Mouse (Mus musculus) adrenal gland, adult 18-20 months (tissue): ENCODE results near the gene Mtx3. TPM values are rescaled to one million over a fixed set of nuclear protein-coding genes. Genes with fewer than 3 reads are reported as not detected.
A peak's percentile ranks its signal among the peaks of the same experiment; 100 is the strongest.
"Not testable (repeated sequence)": the region's sequence is repeated elsewhere in the genome, so short reads cannot be mapped to it uniquely, and the experiment has no call there.

Experiments
- DNase-seq, 2 experiments: peaks; one replicate each; pipeline ENCODE4 v3.0.0; 2021 to 2022; ENCODE audit warnings: low spot score in 2 of 2
- long read RNA-seq, 2 experiments: library from polyadenylated mRNA; stranded (forward); transcript quantifications; one replicate each; pipeline ENCODE4 v2.0.0; 2021
- total RNA-seq, 2 experiments: library from RNA; stranded (reverse); gene quantifications; 1 replicate in 1 of 2; 2 replicates in 1 of 2; pipeline ENCODE4 v1.2.3; 2021

Mtx3 gene
- total RNA-seq, result 10 to 100 TPM; 18.1 to 24.1 TPM
- long read RNA-seq, experiment 1, partial matches to known transcripts, result 0 of 2 reads
- long read RNA-seq, experiment 1, other reads (novel, unspliced or antisense), result 2 of 2 reads
- long read RNA-seq, experiment 2, partial matches to known transcripts, result 0 of 1 reads
- long read RNA-seq, experiment 2, other reads (novel, unspliced or antisense), result 1 of 1 reads

GRCm38 (mm10) chr13:92844586-92845221 is at the start of gene Mtx3:
TSS of gene Mtx3 (plus strand) at chr13:92844760.
- DNase-seq, result peak; percentile 83 to 85

- no peak for DNase-seq
Observed at GRCm38 (mm10) chr13:92798830-92799229, 45.7 kb upstream of the Mtx3 start.

- no peak for DNase-seq
Observed at GRCm38 (mm10) chr13:92799306-92799925, 45.1 kb upstream of the Mtx3 start.

- no peak for DNase-seq
Observed at GRCm38 (mm10) chr13:92806785-92807184, 37.8 kb upstream of the Mtx3 start.

DNA sequence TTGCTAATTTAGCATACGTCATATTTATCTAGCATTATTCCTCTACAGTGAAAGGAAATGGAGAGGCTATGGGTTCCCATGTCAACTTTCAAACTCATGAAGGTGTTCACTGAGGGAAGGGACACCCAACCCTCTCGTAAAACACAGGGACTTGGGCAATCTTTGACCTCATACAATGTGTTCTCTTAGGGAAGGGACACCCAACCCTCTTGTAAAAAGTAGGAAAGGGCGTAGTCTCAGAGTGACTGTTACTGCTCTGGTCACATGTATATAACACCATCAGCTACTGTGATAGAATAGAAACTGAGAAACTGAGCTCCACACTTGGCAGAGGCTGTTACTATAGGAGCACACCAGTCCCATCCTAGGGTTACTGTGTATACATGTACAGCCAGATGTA is 36.7 kb upstream of the Mtx3 start:
- DNase-seq, result no peak

- not testable (repeated sequence) for DNase-seq
Observed at GRCm38 (mm10) chr13:92810592-92810991, 34.0 kb upstream of the Mtx3 start.

GRCm38 (mm10) chr13:92816329-92816728 is 28.2 kb upstream of the Mtx3 start:
- no peak for DNase-seq

DNA sequence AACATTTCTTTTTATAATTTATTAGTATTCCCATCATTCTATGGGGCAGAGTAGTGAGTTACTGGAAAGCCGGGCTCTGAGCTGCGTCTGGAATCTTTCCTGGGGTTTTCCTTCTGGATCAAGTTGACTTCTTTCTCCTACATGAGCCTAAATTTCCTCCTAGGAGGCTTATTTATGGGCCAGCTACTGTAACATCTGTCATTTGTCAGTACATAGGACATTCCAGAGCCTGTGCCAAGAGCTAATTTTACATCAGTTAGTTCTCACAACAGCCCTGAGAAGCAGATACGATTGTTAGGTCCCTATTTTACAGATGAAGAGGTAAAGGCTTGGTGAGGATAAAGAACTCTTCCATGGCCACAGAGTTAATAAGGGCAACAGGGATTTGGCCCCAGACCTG is 27.2 kb upstream of the Mtx3 start:
- DNase-seq, result no peak

GRCm38 (mm10) chr13:92828820-92829219 is 15.7 kb upstream of the Mtx3 start:
- no peak for DNase-seq

DNA sequence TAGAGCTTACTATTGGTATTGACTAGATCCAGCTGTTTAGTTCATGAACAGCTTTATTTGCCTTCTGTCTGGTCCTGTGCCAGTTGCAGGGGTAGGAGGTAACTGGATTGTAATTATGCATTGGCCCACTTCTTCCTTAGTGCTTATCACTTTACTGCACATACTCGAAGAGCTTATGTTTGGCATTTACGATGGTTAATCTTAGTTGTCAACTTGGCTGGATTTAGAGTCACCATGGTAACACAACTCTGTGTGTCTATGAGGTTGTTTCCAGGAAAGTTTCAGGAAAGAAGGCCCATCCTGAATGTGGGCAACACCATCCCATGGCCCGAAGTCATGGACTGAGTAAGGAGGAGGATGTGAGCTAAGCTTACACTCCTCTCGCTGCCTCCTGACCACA is 11.4 kb upstream of the Mtx3 start:
- DNase-seq, result no peak

DNA sequence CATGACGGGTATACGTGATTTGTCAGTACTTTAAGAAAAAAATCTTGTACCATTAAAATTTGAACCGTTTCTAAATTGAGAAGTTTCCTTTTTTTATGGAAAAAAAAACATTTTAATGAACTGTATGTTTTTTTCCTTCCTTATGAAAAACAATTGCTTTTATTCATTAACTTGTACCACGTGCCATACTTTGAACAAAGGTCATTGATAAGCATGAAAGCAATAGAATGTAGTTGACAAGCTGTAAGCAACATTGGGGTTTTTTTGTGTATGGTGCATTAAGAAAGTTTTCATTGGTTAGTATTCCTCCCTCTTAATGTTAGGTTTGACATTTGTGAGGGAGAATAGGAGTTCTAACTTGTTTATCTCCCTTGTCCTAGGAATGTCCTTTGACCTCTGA is 1.9 kb downstream of the Mtx3 start:
- DNase-seq, result no peak

- DNase-seq, result no peak
Observed at GRCm38 (mm10) chr13:92847336-92847735, 2.8 kb downstream of the Mtx3 start.

DNA sequence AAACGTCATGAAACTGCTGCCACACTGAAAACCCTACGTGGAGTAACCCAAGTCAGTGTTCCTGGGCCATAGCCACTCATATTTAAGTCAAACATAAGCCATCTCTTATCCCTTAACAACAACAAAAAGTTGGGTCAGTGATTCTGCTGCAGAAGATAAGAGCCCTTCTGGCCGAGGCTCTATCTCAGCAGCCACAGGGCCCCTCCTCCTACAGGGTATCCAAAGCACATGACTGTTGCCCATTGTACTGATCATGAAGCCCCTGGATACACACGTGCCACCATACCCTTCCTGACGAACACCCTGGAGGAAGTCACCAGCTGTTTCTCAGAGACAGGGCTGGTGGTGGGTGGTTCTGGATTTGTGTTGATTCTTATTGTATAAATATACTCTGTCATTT is 3.4 kb downstream of the Mtx3 start:
- no peak for DNase-seq

DNA sequence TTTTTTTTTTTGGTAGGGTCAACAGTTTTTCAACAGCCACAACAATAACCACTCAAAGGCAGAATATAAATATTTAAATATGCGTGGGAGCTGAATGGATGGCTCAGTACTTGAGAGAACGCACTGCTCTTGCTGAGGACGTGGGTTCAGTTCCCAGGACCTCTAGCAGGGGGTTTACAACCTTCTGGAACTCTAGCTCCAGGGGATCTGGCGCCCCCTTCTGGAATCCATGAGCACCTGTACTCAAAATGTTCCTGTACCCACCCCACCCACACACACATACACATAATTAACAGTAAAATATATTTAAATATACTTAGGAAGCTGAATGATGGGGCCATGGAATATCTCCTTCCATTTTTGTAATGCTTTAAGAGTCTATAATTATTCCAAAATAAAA is 11.3 kb downstream of the Mtx3 start:
- DNase-seq, result no peak

GRCm38 (mm10) chr13:92858808-92859207 is 14.2 kb downstream of the Mtx3 start:
- no peak for DNase-seq

DNA sequence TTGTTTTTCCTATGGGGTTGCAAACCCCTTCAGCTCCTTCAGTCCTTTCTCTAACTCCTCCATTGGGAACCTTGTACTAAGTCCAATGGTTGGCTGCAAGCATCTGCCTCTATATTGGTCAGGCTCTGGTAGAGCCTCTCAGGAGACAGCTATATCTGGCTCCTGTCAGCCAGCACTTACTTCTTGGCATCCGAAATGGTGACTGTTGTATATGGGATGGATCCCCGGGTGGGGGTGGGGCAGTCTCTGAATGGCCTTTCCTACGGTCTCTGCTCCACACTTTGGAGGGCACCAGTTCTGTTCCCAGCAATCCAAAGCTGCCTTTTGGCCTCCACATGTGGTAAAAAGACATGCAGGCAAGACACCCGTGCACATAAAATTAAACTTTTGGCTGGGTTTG is 15.4 kb downstream of the Mtx3 start:
- no peak for DNase-seq

DNA sequence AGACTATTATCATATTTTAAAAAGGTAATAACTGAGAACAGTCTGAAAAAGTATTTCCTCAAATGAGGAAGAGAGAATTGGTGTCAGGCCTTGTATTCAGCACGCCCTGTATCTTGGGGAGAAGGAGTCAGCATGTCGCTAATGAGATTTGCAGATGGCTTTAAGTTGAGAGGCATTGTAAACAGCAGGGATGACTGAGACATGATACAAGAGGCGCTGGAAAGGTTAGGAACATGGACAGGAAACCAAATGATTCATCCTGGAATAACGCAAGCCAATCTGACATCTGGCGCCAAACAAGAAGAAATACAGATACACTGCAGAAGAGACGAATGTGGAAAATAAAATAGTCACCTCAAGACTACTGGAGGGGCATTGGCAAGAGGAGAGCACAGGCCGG is 20.8 kb downstream of the Mtx3 start:
- no peak for DNase-seq

- no peak for DNase-seq
Observed at GRCm38 (mm10) chr13:92866680-92867079, 22.1 kb downstream of the Mtx3 start.

DNA sequence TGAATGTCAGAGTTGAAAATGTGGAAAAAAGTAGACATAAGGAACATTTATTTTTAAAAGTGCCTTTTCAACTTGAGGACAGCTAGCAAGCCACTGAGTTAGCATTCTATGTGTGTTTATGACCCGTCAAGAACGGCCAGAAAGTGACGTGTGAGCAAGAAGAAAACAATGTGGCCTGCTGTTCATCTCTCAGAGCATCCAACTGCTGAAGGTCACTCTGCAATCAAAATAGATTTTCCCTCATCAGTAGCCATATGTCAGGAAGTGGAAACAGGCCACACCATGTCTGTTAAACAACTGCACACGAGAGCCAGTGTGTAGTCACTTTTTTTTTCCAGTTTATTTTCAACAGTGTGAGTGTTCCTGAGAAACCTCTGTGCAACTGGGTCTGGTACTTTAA is 35.0 kb downstream of the Mtx3 start:
- DNase-seq, result no peak

DNA sequence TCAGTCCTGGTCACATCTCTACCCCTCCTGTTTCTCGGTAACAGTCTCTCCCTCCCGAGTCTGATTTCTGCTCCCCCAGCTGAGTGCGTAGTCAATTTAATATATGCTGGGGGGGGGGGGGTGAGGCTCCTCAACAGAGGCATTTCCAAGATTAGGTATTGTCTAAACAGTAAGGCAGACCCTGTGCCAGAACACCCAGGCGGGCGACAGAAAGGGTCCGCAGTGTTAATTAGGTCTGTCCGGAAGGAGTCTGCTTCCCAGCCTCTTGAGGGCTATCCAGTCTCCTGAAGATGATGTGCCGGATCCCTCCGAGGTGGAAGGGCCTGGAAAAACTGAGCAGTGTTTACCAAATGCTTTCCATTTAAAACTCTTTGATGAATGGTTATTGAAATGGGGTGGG is 35.4 kb downstream of the Mtx3 start:
- no peak for DNase-seq

DNA sequence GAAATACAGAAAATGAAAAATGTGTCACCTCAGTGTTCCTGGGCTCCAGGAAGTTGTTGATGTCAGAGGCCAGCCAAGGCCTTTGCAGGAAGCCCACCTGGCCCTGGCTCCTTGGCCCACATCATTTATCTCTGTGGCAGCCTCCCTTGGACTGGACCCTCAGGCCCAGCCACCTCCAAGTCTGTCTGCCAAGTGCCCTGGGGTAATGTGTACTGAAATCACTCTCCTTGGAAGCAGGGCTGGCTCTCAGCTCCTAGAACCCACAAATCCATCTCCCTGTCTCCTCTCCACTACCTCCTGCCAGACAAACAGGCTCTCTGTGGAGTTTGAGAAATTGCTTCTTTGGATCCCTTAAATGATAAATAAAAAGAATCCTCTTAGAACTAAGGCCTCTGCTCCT is 36.0 kb downstream of the Mtx3 start:
- DNase-seq, result no peak

- peak in 1 of 2 experiments; percentile 29 for DNase-seq
Observed at GRCm38 (mm10) chr13:92882271-92882985, 37.9 kb downstream of the Mtx3 start.
